Mouse (Mus musculus) ovary, postnatal 36 days (tissue): ENCODE data around the gene Csnk1d.

Experiments used
- DNase-seq: peaks from one replicate; pipeline ENCODE4 v3.0.0; 2022; ENCODE audit warnings: low spot score, mixed read lengths

Csnk1d gene

DNA sequence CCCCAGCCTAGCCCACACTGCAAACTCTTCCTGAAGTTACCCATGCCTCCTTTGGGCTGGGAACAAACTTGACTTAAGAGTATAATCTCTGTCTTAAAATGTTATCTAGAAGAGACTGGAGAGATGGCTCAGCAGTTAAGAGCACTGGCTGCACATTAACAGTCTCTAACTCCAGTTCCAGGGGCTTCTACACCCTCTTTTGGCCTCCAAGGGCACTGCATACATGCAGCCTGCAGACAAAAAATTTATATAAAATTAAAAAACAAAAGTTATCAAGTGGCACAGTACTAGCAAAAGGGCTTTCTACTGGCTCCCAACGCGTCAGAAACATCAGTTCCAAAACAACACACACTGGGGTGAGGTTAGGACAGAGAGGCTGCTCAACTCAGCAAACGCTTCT is 3.5 kb downstream of the Csnk1d start:
- DNase-seq, result no peak

DNA sequence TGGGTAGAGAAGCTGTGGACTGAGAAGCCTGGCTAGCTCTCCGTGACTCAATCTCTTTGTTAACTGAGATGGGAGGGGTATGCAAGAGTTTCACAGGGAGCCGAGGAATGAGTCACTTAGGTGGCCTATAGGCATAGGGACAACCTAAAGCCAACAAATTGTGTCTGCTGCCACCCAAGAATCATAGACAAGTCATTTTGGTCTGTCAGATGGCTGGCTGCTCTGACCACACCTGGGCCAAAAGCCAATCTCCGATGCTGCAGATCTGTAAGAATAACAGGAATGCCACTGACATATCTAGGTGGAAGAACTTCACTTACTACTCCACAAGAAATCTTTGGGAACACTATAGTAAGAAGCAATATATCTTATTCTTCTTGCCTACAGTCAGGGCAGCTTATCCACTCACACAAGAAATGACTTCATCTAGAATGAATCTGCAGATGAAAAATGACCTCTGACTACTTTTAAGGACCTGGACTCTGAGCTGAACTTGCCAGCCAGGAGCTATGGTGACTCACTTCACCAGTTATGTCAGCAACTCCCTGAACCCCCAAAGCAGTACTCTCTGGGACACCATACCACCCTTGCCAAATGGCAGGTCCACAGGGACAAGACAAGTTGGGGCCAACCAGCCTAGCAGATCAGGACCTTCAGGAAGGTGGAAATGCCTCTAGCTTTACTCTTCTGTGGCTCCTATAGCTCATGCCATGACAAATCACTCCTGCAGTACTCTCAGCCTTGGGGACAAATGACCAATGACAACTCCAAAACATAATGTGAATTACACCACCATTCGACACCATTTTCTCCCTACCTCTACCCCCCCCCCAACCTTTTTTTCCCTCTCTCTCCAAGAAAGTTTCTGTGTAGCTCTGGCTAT is 6.4 kb downstream of the Csnk1d start:
- DNase-seq, result no peak

DNA sequence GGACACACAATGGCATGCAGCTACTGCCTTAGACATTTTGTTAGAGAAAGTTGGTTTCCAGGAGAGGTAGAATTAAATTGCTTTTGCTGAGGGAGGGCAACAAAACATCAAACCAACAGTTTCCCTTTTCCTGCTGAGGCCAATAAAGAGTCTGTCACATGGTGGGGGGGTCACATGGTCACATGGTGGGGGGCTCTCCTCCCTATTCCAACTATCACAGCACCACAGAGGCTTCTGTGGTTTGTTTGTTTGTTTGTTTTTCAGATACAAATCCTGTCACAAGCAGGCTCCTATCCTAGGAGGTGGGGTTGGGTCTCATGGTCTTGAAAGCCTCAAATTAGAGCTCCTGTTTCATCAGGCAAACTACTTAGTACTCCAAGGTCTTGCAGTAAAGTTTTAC is 8.7 kb downstream of the Csnk1d start:
- DNase-seq, result no peak

DNA sequence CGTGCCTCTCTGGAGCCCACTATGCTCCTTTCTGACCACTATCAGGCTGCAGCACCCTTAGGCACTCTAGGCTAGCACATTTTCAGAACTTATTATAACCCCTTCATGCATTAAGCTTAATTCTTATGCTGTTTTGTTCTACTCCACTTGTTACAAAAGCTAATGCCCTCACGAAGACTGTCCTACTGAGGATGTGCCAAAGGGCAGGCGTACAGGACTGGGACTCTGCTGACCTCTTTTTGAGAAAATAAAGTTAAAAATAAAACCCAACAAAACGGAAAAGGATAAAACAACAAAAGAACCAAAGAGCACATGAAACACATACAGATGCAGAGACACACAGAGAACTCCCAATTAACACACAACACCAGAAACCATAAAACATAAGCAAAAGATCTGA is 9.5 kb downstream of the Csnk1d start:
- no peak for DNase-seq

DNA sequence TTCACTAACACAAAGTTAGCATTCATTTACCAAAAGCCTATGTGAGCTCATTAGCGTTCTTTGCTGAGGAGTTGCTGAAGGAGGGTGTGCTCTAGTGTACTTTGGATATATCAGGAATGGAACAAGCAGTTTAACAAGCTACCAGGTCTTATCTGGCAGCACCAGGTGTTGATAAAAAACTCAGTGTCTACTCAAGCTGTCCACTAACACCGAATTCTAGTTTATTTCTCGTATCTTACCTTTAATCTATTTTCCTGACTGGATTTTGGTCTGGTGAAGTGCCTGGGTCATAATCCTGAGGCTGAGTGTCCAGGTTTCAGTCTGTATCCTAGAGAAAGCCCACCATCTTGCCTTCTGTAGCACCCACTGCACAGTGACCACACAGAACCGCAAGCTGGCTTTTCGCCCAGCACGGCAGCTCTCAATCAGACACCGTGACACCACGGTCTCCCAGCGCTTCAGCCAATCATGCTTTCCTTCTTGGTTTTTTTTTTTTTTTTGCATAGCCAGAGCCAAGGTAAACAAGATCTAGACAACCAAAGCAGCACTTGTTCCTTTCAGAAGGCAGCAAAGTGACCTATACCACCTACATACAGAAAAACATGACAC is 10.6 kb downstream of the Csnk1d start:
- no peak for DNase-seq

DNA sequence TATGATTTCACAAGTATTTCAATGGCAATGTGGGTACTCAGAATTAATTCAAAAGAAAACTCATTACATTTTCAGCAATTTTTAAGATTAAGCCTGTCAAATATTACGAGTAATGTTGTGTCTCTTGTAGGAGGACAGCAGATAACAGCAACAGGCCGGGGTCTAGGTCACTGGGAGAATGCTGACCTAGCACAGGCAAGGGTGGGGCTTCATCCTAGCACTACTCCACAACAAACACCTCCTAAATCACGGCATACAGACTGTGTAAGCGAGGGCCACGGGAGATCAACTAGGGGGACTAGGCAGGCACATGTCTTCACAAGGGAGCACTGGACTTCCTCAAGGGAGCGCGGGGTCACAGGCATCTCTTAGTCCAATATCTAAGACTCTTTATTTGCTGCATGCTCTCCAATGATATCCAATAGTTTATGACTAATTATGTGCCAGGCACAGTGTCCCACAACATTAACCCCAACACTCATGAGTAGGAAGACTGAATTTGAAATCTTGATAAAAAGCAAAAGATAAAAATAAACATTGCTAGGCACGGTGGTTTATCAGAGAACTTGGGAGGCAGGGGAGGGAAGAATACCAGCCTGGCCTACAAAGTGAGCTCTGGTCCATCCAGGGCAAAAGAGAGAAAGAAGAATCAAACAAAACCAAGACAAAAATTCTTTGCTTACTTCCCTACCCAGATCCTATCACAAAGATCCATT is 11.3 kb downstream of the Csnk1d start:
- DNase-seq, result no peak

DNA sequence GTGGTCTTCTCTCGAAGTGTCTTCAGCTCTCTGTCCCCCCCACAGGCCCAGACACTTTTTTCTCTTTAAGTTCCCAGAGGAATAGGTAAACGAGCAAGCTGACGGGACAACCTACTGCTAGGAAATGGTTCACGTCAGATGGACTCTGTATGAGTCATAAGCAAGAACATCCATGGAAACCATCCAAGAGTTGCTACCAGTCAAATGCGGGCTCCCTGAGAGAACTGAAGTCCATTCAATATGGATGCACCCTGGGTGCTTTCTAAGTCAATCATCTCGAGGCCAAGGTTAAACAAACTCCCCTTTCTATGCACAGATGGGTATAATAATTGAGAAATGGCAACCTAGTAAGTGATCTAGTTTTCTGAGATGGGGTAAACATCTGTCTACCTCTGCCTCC is 17.8 kb downstream of the Csnk1d start:
- DNase-seq, result no peak

DNA sequence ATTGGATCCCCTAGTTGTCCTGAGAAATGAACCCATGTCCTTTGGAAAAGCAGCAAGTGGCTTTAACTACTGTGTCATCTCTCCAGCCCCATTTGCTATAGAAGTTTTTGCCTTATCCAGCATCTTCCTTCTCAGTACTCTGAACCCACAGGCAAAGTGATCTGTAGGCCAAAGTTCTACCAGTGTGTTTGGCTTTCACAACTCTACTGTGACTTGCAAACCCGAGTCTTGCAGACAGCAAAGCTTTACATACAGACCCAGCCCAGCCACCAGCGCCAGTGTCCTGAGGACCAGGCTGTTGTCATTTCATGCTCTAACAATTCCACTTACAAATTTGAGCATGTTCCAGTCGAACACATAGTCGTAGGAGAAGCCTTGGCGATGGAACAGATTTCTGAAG is 19.9 kb downstream of the Csnk1d start:
- DNase-seq, result no peak

DNA sequence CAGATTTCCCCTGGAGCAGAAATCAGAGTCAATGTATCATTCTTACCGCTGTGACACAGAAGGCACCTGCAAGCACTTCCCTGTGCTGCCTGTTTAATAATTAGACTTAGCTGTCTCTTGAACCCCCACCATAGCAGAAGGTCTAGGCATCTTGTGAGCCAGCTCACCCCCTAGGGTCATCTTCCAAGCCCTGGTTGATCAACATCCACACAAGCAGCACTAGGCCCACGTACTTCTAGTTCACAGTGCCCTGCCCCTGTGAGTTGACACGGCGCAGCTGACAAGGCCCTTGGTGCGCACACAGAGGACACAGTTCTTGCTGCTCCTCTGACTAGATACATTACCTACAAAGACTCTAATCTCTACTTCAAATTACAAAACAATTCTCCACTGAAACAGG is 21.4 kb downstream of the Csnk1d start:
- no peak for DNase-seq

DNA sequence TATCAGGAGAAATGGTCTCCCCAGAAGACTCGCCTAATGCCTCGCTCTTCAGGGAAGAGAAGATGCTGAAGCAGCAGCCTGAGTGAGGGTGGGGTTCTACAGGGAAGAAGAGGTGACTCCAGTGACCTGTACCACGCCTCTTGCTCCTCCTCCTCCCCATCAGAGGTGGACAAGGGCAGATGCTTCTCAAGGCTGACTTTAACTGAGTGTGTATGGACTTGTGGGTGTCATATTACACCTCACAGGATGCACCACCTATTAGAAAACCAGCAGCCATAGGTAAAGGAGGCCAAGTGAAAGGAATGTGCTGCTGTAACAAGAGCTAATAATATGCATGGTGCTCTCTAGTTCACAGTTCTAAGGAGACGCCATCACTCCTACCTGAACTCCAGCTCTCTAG is 25.5 kb downstream of the Csnk1d start:
- no peak for DNase-seq

DNA sequence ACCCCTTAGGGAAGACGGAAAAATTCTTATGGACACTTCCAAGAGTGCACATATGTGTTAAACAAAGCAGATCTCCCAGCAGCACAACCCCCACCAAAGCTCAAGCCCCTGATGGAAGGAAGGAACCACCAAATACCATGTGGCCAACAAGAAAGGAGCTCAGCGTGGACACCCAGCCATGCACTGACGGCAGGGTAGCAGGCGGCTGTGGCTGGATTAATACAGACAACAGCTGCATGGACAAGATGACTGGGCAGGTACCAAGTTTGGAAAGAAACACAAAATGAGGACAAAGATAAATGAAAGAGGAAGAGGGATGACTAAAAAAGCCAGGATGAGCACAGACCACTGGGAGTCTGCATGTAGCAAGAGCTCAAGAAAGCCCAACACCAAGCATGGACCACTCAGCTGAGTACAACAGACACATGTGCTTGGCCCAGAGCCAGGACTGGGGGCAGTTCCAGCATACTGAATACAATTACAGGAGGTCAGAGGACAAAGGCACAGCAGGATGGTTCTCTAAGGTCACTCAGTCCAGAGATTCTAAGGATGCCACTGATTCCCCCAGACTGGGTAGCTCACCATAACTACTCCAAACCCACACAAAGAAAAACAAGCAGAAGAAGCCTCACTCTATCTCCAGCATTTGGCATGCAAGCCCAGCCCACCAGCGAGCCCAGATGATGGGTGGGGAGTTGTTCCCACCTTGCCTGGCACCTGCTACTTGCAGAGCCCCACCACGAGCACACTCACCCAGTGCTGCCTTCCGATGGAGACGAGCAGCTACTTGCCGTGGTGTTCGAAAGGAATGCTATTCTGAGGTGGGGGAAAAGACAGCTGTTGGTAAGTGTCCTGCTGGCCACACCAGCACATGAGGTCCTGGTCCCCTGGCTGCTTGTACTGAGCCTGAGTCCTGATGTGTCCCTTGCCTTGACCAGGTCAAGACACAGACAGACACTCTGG is 26.7 kb downstream of the Csnk1d start:
- no peak for DNase-seq

DNA sequence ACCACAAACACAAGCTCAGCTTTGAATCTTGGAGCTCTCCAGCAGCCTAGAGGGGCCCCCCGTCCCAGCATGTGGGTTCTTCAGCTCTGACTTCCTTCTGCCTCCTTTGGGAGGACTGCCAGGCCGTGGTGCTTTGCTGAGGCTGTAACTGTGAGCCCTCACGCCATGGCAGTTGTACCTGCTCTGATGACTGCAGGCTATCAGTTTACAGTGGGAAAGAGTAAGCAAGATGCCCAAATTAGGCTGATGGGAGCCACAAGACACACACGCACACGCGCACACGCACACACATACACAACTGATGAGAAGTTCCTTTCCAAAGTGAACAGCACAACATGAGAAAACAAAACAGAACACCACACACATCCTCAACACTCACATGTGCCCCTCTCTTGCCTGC is 28.2 kb downstream of the Csnk1d start:
- DNase-seq, result no peak

DNA sequence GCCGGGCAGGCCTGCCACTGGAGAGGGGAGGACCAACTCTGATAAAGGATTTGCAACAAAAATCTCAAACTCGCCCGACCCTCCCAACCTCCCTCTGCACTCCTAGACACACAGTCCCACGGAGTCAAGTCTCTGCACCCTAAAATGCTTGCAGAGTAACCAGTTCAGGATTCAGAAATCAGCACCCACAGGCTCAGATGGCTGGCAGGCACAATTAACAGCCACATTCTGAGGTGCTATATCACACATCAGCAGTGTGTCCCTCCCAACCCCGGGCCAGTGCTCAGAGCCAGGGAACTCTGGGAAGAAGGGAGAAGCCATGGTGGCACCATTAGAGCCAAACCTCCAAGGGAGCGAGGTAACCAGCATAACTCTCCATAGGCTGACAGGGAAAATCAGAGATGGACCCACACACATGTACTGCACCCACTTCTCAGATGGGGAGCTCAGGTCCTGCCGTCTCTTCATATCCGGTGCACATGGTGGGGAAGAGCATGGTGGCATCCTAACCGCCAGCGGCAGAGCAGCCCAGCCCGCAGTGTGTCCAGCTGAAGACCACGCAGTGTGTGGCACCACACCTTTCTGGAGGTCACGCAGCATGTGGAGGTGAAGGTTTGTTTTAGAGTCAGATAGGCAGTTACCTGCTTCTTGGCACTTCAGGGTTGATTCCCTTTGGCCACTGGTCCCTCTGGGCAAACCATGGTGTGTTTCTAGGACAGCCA is 28.9 kb downstream of the Csnk1d start:
- DNase-seq, result no peak

DNA sequence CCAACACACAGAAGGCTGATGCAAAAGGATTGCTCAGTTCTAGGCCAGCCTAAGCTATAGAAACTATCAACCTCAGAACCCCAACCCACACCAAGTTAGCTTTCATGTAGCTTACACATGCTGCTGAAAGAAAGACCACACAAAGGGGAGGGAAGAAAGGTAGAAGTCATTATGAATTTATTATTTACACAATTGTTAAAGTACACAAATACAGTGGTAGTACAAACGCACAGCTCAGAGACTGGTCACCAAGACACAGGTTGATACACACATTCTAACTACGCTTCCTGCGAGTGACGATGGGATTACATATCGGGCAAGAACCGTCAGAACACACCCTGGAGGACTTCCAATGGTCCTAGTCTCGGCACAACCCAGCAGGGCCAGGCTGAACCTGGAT is 29.5 kb downstream of the Csnk1d start:
- DNase-seq, result no peak

DNA sequence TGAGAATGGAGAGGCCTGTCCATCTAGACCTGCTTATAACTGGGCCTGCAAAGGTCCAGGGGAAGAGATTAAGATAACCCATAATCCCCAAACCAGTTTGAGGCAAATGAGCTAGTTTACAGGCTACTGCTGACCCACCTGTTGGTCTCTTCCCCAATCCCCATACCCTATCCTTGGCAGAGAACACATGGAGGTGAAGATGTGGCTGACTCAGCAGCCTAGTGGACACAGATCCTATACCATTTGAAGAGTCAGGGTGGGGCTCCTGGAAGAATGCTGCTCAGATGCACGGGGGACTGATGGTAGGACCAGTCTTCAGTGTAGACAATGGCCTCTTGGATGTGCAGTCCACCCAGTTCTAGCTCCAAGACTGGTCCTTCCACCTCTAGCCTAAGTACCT is 30.9 kb downstream of the Csnk1d start:
- DNase-seq, result no peak

DNA sequence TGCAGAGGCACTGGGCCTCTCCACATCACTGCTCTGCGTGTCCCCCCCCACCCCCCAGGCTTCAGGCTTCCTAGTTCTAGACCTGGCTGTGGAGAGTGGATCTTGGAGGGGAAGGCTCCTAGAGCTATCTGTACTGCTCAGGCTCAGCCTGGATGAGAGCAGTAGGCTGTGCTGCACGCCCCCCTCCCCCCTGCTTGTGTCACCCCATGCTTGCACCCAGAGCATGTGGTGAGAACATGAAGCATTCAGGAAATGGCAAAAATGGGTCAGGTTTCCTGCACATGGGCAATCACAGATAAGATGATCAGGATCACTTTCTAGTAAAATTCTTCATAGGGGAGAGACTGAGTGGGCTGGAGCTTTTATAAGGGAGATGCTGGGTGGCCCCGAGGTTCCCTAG is 31.6 kb downstream of the Csnk1d start:
- DNase-seq, result no peak

DNA sequence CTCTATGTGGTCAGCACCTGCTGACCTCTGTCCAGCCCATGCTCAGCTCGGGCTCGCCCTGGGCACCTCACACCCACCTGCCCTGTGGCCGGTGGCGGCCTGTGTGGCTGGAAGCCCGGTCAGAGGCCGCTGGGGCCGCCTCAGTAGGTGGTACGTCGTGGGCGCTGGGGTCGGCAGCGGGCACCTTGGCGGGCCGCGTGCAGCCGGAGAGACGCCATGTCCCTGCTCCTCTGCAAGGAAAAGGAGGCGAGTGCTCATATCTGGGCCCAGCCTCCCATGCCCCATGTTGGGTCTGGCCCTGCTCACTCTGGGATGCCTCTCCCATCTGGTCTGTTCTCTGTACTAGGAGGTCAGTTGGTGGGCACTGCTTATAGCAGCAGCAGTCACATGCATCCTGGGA is 32.1 kb downstream of the Csnk1d start:
- no peak for DNase-seq

DNA sequence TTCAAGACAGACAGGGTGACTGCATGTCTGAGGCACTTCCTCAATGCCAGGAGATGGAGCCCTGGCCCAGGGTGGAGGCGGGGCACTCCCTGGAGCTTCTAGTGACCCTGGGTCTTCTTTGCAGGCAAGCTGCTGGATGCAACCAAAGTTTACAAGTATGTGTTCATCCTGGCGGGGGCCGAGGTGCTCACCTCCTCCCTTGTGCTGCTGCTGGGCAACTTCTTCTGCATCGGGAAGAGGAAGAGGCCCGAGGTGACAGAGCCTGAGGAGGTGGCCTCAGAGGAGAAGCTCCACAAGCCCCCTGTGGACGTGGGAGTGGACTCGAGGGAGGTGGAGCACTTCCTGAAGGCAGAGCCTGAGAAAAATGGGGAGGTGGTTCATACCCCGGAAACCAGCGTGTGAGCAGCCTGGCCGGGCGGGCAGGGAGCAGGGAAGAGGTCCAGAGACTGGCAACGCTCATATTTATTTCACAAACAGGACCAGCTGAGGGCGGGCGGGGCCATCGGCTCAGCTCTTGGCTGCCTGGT is 33.3 kb downstream of the Csnk1d start:
- DNase-seq, result no peak

DNA sequence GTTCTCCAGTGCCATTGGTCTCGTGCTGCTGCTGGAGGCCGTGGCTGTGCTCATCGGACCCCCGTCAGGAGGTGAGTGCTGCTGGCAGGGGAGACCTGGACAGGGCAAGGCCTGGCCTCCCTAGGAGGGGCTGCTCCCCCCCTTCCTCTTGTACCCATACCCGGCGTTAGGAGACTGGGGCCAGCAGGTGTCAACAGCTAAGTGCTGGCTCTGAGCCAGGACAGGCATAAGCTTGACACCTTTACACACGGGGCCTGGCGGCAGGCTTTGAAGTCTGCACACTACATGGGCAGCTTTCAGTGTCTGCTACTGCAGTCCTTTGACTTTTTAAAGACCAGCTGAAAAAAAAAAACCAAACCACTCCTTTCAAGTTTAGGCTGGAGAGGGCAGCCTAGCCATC is 34.1 kb downstream of the Csnk1d start:
- DNase-seq, result no peak

DNA sequence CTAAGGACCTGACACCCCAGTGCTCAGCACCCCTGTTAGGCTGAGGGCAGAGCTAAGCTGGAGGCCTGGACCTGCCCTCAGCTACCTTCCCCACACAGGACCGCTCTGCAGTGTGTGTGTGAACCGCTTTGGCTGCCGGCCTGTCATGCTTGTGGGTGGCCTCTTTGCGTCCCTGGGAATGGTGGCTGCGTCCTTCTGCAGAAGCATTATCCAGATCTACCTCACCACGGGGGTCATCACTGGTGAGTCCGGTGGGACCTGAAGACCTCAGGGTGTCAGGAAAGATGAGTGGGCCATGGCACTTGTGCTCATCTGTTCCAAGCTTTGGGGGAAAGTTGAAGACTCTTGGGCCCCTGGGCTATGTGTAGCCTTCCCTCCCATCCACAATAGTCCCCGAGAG is 35.4 kb downstream of the Csnk1d start:
- no peak for DNase-seq

DNA sequence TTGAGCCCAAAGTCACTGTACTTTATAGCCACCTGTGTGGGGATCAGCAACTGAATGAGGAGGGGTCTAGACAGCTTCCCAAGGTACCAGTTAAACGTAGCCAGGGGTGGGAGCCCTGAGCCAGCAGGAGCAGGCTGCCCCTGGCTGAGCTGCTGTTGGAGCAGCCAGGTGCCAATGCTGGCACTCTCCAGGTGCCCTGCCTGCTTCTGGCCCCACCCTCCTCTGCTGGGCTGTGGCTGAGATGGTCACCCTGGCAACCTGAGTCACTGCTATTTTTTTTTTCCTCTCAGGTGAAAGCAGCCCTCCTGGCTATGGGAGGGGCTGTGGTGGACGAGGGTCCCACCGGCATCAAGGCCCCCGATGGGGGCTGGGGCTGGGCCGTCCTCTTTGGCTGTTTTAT is 36.2 kb downstream of the Csnk1d start:
- no peak for DNase-seq
